Mouse (Mus musculus) hindbrain, embryonic 14.5 days (tissue): ENCODE results near the gene Kbtbd4. TPM values are rescaled to one million over a fixed set of nuclear protein-coding genes. Genes with fewer than 3 reads are reported as not detected.

ENCODE experiments used
- ATAC-seq: fragments of 200-750 bp; cut with Nextera tagmentation; 2 replicates; pipeline ENCODE4 v1.8.0; 2017; ENCODE audit warnings: moderate number of reproducible peaks, mild to moderate bottlenecking, moderate TSS enrichment, moderate library complexity; ENCODE audit not compliant: low FRiP score
- DNase-seq: peaks from one replicate; pipeline ENCODE4 v3.0.0-alpha.2; 2015; ENCODE audit warnings: low spot score
- H3K27ac ChIP-seq: fragments of 300-500 bp; sonication (generic); 2 replicates; pipeline ENCODE4 v1.5.1; 2014; ENCODE audit warnings: mild to moderate bottlenecking, moderate library complexity
- H3K27me3 ChIP-seq: fragments of 300-500 bp; sonication (generic); 2 replicates; pipeline ENCODE4 v1.6.1; 2014; ENCODE audit warnings: mild to moderate bottlenecking, low read length, mixed read lengths; ENCODE audit not compliant: control insufficient read depth, insufficient read depth
- H3K36me3 ChIP-seq: fragments of 300-500 bp; sonication (generic); replicated peaks from 2 replicates; pipeline ENCODE4 v1.6.1; 2014; ENCODE audit not compliant: control insufficient read depth, insufficient read depth
- H3K4me1 ChIP-seq: fragments of 300-500 bp; sonication (generic); replicated peaks from 2 replicates; pipeline ENCODE4 v1.6.1; 2014; ENCODE audit warnings: antibody characterized with exemption, low read length, mixed read lengths; ENCODE audit not compliant: control insufficient read depth, insufficient read depth
- H3K4me2 ChIP-seq: fragments of 300-500 bp; sonication (generic); replicated peaks from 2 replicates; pipeline ENCODE4 v1.6.1; 2014; ENCODE audit warnings: mild to moderate bottlenecking, moderate library complexity
- H3K4me3 ChIP-seq: fragments of 300-500 bp; sonication (generic); replicated peaks from 2 replicates; pipeline ENCODE4 v1.5.1; 2014; ENCODE audit warnings: mild to moderate bottlenecking, low read length
- H3K9ac ChIP-seq: fragments of 300-500 bp; sonication (generic); 2 replicates; pipeline ENCODE4 v1.6.1; 2014
- H3K9me3 ChIP-seq: fragments of 300-500 bp; sonication (generic); 2 replicates; pipeline ENCODE4 v1.6.1; 2016; ENCODE audit warnings: low read length; ENCODE audit not compliant: control insufficient read depth
- WGBS: fragments of 180-500 bp; shearing (Covaris S2); extraction: QIAGEN DNeasy Blood & Tissue Kit; methylation state at CpG from one replicate; pipeline ENCODE4 v1.1.7; 2014; 5-methylcytosine and 5-hydroxymethylcytosine counted together
- polyA plus RNA-seq: library from polyadenylated mRNA; unstranded; fragments of >200 nt; fragmentation: Nextera tagmentation; extraction: Ambion mirVana; gene quantifications from 2 replicates; pipeline ENCODE4 v1.2.1, GENCODE M21; 2014

Gene Kbtbd4
- polyA plus RNA-seq = 44.2 and 45.5 TPM in 2 replicates

GRCm38 (mm10) chr2:90904076-90904855 lies at the start of gene Kbtbd4, which contains the start of gene Ndufs3:
Gene Kbtbd4 (plus strand): TSS chr2:90904740.
Gene Ndufs3 (minus strand): TSS chr2:90904827.
- H3K4me1 ChIP-seq = peaks cover 32% of the 10 kb centered on the region
- peak within 1 kb of the TSS; percentile 61 for H3K4me2 ChIP-seq
- peaks cover 58% of the 10 kb centered on the region for H3K36me3 ChIP-seq
- under 1% methylated on average over 42 of the region's 43 CpGs for WGBS
- H3K27me3 ChIP-seq = no peaks in the 10 kb centered on the region
- peak within 1 kb of the TSS; percentile 97 for H3K9ac ChIP-seq
- ATAC-seq (peak; percentile 93), DNase-seq (peak; percentile 92)
- H3K4me3 ChIP-seq = peak within 1 kb of the TSS; percentile 92
- no peaks in the 10 kb centered on the region for H3K9me3 ChIP-seq
- H3K27ac ChIP-seq = peak within 1 kb of the TSS; percentile 95

GRCm38 (mm10) chr2:90861486-90861885 lies 43.1 kb upstream of the Kbtbd4 start:
- DNase-seq (no peak), ATAC-seq (no peak)
- Histone ChIP-seq H3K27me3 (no peaks in the 10 kb centered on the region), H3K4me3 (no peak overlapping the region), H3K9ac (no peak overlapping the region), H3K27ac (no peak overlapping the region), H3K4me2 (no peak overlapping the region), H3K9me3 (no peaks in the 10 kb centered on the region), H3K4me1 (no peaks in the 10 kb centered on the region), H3K36me3 (peaks cover 95% of the 10 kb centered on the region)
- WGBS = 86% methylated on average over 2 of the region's 2 CpGs

- H3K36me3 ChIP-seq = peaks cover 85% of the 10 kb centered on the region
These were observed 40.4 kb upstream of the Kbtbd4 start for GRCm38 (mm10) chr2:90864184-90864583.

GRCm38 (mm10) chr2:90866524-90866923 lies 38.0 kb upstream of the Kbtbd4 start:
- ATAC-seq (peak; percentile 90), DNase-seq (peak; percentile 93)
- Histone ChIP-seq H3K9me3 (no peaks in the 10 kb centered on the region), H3K4me1 (0 out of 2 replicates have a peak, but pooled peaks cover 1% of the 10 kb centered on the region), H3K36me3 (peaks cover 62% of the 10 kb centered on the region), H3K4me3 (no peak overlapping the region), H3K4me2 (no peak overlapping the region), H3K9ac (no peak overlapping the region), H3K27me3 (no peaks in the 10 kb centered on the region), H3K27ac (no peak overlapping the region)
- WGBS = 19% methylated on average over 3 of the region's 3 CpGs

More at GRCm38 (mm10) chr2:90864184-90864583, 40.4 kb upstream of the Kbtbd4 start:
- Histone ChIP-seq H3K4me2 (no peak overlapping the region), H3K9me3 (no peaks in the 10 kb centered on the region), H3K27ac (peak overlapping the region; percentile 58; the same call in 1 of the 2 replicates), H3K27me3 (no peaks in the 10 kb centered on the region), H3K4me3 (no peak overlapping the region), H3K4me1 (no peaks in the 10 kb centered on the region), H3K9ac (no peak overlapping the region)
- no peak for DNase-seq
- ATAC-seq = no peak; the same call in 1 of the 2 replicates

- Histone ChIP-seq H3K27ac (no peak overlapping the region), H3K36me3 (peaks cover 26% of the 10 kb centered on the region), H3K9me3 (no peaks in the 10 kb centered on the region), H3K9ac (no peak overlapping the region), H3K4me2 (no peak overlapping the region), H3K4me3 (no peak overlapping the region), H3K27me3 (no peaks in the 10 kb centered on the region), H3K4me1 (0 out of 2 replicates have a peak, but pooled peaks cover 5% of the 10 kb centered on the region)
- DNase-seq (no peak), ATAC-seq (no peak)
- WGBS = 54% methylated on average over 4 of the region's 4 CpGs
These were observed 34.4 kb upstream of the Kbtbd4 start for GRCm38 (mm10) chr2:90870136-90870601.

GRCm38 (mm10) chr2:90871180-90871961 lies 33.2 kb upstream of the Kbtbd4 start:
- no peak for DNase-seq
- 67% methylated on average over 8 of the region's 8 CpGs for WGBS
- H3K27ac ChIP-seq = no peak overlapping the region

GRCm38 (mm10) chr2:90874025-90874424 lies 30.5 kb upstream of the Kbtbd4 start:
- Histone ChIP-seq H3K27ac (no peak overlapping the region), H3K9me3 (no peaks in the 10 kb centered on the region), H3K4me2 (no peak overlapping the region), H3K9ac (no peak overlapping the region), H3K4me1 (0 out of 2 replicates have a peak, but pooled peaks cover 5% of the 10 kb centered on the region), H3K4me3 (no peak overlapping the region), H3K36me3 (no peaks in the 10 kb centered on the region; the same call in 1 of the 2 replicates), H3K27me3 (no peaks in the 10 kb centered on the region)
- WGBS = 96% methylated on average over 1 of the region's 1 CpGs
- no peak for ATAC-seq
- DNase-seq = no peak

More at GRCm38 (mm10) chr2:90871180-90871961, 33.2 kb upstream of the Kbtbd4 start:
- H3K4me3 ChIP-seq = no peak overlapping the region
- 0 out of 2 replicates have a peak, but pooled peaks cover 5% of the 10 kb centered on the region for H3K4me1 ChIP-seq
- peaks cover 14% of the 10 kb centered on the region for H3K36me3 ChIP-seq
- no peak overlapping the region for H3K9ac ChIP-seq
- ATAC-seq = no peak
- H3K4me2 ChIP-seq = no peak overlapping the region
- no peaks in the 10 kb centered on the region for H3K27me3 ChIP-seq
- no peaks in the 10 kb centered on the region for H3K9me3 ChIP-seq

GRCm38 (mm10) chr2:90875239-90875638 lies 29.3 kb upstream of the Kbtbd4 start:
- Histone ChIP-seq H3K4me1 (peaks cover 9% of the 10 kb centered on the region; the same call in 1 of the 2 replicates), H3K27me3 (no peaks in the 10 kb centered on the region), H3K27ac (no peak overlapping the region), H3K4me3 (no peak overlapping the region), H3K9me3 (no peaks in the 10 kb centered on the region), H3K4me2 (no peak overlapping the region), H3K9ac (no peak overlapping the region), H3K36me3 (no peaks in the 10 kb centered on the region)
- DNase-seq (no peak), ATAC-seq (no peak)
- WGBS = 69% methylated on average over 2 of the region's 2 CpGs
